Mouse (Mus musculus) midbrain, embryonic 14.5 days (tissue): ENCODE measurements at regions not wholly inside any gene's neighbourhood (a gene's known extent, or its start where the extent isn't known, plus 50 kb on each side); places are given as distances from the start of the nearest gene placed in this dataset.

Source experiments
- ATAC-seq: fragments of 200-750 bp; cut with Nextera tagmentation; 2 replicates; pipeline ENCODE4 v1.8.0; 2017; ENCODE audit warnings: moderate number of reproducible peaks, moderate library complexity; ENCODE audit not compliant: low FRiP score, low TSS enrichment
- DNase-seq: peaks from one replicate; pipeline ENCODE4 v3.0.0-alpha.2; 2015
- H3K27ac ChIP-seq: fragments of 300-500 bp; sonication (generic); replicated peaks from 2 replicates; pipeline ENCODE4 v1.5.1; 2014; ENCODE audit warnings: mild to moderate bottlenecking, low read depth, low read length, moderate library complexity
- H3K27me3 ChIP-seq: fragments of 300-500 bp; sonication (generic); 2 replicates; pipeline ENCODE4 v1.6.1; 2014; ENCODE audit warnings: low read length, control low read depth, mixed read lengths; ENCODE audit not compliant: control insufficient read depth, insufficient read depth
- H3K36me3 ChIP-seq: fragments of 300-500 bp; sonication (generic); 2 replicates; pipeline ENCODE4 v1.6.1; 2014; ENCODE audit warnings: low read length, control low read depth; ENCODE audit not compliant: control insufficient read depth, insufficient read depth
- H3K4me1 ChIP-seq: fragments of 300-500 bp; sonication (generic); 2 replicates; pipeline ENCODE4 v1.6.1; 2014; ENCODE audit warnings: mild to moderate bottlenecking, antibody characterized with exemption, low read length, control low read depth; ENCODE audit not compliant: control insufficient read depth, insufficient read depth
- H3K4me2 ChIP-seq: fragments of 300-500 bp; sonication (generic); 2 replicates; pipeline ENCODE4 v1.6.1; 2014; ENCODE audit warnings: mild to moderate bottlenecking, low read length, moderate library complexity
- H3K4me3 ChIP-seq: fragments of 300-500 bp; sonication (generic); replicated peaks from 2 replicates; pipeline ENCODE4 v1.5.1; 2014; ENCODE audit warnings: low read depth, low read length
- H3K9ac ChIP-seq: fragments of 300-500 bp; sonication (generic); replicated peaks from 2 replicates; pipeline ENCODE4 v1.6.1; 2014; ENCODE audit warnings: mild to moderate bottlenecking, low read length, moderate library complexity
- H3K9me3 ChIP-seq: fragments of 300-500 bp; sonication (generic); 2 replicates; pipeline ENCODE4 v1.6.1; 2016; ENCODE audit warnings: low read length, control low read depth, mixed read lengths; ENCODE audit not compliant: control insufficient read depth
- WGBS: fragments of 180-500 bp; shearing (Covaris S2); extraction: QIAGEN DNeasy Blood & Tissue Kit; methylation state at CpG from one replicate; pipeline ENCODE4 v1.1.7; 2014; 5-methylcytosine and 5-hydroxymethylcytosine counted together

DNA sequence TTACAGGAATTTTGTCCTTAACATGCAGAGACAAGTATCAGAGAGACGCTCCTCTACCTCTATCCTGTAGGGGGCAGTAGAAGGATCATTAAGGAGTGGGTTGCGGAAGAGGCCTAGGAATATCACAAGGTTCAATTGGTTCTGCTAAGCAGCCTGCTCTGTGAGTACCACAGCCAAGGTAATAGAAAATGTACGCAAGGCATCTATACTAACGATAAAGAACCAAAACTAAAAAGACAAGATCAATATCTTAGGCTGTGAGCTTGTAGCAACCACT, 469.1 kb downstream of the Plcl1 start:
- no peak overlapping the region for H3K4me2 ChIP-seq
- H3K9ac ChIP-seq = no peak overlapping the region
- 0 out of 2 replicates have a peak, but pooled peaks cover 2% of the 10 kb centered on the region for H3K9me3 ChIP-seq
- no peak overlapping the region for H3K4me3 ChIP-seq
- ATAC-seq (0 out of 2 replicates have a peak, but pooled peaks have one; percentile 25), DNase-seq (peak; percentile 70)
- no peaks in the 10 kb centered on the region for H3K36me3 ChIP-seq
- no peak overlapping the region for H3K27ac ChIP-seq
- peaks cover 3% of the 10 kb centered on the region; the same call in 1 of the 2 replicates for H3K27me3 ChIP-seq
- 67% methylated on average over 4 of the region's 4 CpGs for WGBS
- H3K4me1 ChIP-seq = no peaks in the 10 kb centered on the region

DNA sequence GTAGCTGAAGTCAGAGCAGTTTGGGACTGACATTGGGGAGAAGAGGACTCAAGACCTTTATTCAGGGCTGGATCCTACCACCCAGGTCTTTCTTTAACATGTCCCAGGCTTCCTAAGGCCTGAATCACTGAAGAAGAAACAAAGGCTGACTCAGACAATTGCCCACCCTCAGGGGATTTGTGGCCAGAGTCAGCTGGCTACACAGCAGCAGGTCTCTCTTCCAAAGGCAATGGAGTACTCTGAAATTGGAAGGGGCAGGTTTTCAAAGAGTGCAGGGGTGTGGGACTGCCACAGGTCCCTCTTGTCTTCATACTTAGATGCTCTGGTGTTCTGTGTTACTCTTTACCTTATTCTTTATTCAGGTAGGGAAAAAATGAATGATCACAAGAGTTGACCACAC, 478.9 kb downstream of the Plcl1 start:
- H3K9me3 ChIP-seq = 0 out of 2 replicates have a peak, but pooled peaks cover 7% of the 10 kb centered on the region
- H3K36me3 ChIP-seq = no peaks in the 10 kb centered on the region
- no peak for ATAC-seq
- H3K27me3 ChIP-seq = peaks cover 42% of the 10 kb centered on the region
- H3K4me2 ChIP-seq = no peak overlapping the region
- H3K4me3 ChIP-seq = no peak overlapping the region
- H3K9ac ChIP-seq = no peak overlapping the region
- H3K4me1 ChIP-seq = peaks cover 17% of the 10 kb centered on the region; the same call in 1 of the 2 replicates
- no peak for DNase-seq
- H3K27ac ChIP-seq = no peak overlapping the region

DNA sequence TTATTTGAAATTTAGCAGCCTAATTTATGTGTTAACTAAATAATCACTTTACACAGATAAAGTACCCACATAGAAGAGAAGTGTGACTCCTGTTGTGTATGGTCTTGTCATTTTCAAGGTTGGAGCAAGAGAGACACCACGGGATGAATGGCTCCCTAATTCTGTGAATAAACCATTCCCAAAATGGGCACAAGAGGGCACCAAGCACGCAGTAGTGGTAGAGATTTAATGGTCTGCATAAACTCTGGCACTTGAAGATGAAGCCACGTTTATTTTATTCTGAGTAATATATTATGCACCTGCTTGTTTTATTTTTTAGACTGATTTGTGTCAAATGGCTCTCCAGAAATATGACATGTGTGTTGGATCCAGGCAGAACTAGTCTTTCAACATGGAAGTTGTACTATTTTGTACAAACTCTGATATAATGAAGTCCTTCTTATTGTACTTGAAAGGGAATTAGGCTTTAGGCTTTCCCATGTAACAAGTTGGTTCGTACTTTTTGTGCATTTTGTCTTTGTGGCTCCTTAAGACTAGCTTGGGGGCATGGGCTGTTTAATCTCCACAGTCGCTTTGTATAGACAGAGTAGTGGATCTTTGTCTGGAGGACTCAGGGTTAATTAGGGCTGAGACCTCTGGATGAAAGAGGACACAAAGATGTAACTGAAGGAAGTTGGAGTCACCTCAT, 480.8 kb downstream of the Plcl1 start:
- 7% methylated on average over 5 of the region's 5 CpGs for WGBS
- peak; percentile 46; the same call in 1 of the 2 replicates for ATAC-seq
- no peak overlapping the region for H3K27ac ChIP-seq

DNA sequence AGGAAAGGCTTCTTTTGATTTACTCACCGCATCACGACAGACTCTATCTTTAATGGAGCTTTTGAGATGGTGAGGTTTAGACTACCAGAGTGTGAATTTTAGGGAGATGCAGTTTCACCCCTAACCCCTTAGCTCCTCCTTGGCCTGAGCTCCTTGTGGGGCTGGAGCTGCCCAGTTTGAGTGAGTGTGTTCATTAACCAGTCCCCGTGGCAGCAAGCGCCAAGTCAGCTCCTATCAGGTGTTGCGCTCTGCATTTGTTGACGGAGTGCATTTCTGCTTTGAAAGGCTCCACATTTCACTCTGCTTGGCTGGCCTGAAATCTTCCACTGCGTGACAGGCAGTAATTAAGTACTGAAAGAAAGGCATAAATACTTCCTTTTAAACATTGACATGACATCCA, 481.7 kb downstream of the Plcl1 start:
- no peak for DNase-seq
- Histone ChIP-seq H3K9ac (no peak overlapping the region), H3K27ac (no peak overlapping the region), H3K36me3 (no peaks in the 10 kb centered on the region), H3K27me3 (peaks cover 66% of the 10 kb centered on the region), H3K4me2 (no peak overlapping the region), H3K4me1 (peaks cover 17% of the 10 kb centered on the region; the same call in 1 of the 2 replicates), H3K9me3 (no peaks in the 10 kb centered on the region), H3K4me3 (no peak overlapping the region)
- 34% methylated on average over 7 of the region's 7 CpGs for WGBS
- no peak for ATAC-seq

More for the DNA sequence above, 480.8 kb downstream of the Plcl1 start:
- no peak overlapping the region for H3K4me3 ChIP-seq
- no peaks in the 10 kb centered on the region for H3K36me3 ChIP-seq
- no peak overlapping the region for H3K4me2 ChIP-seq
- no peaks in the 10 kb centered on the region for H3K9me3 ChIP-seq
- peaks cover 17% of the 10 kb centered on the region; the same call in 1 of the 2 replicates for H3K4me1 ChIP-seq
- H3K9ac ChIP-seq = no peak overlapping the region
- peak; percentile 91 for DNase-seq
- peaks cover 60% of the 10 kb centered on the region for H3K27me3 ChIP-seq

DNA sequence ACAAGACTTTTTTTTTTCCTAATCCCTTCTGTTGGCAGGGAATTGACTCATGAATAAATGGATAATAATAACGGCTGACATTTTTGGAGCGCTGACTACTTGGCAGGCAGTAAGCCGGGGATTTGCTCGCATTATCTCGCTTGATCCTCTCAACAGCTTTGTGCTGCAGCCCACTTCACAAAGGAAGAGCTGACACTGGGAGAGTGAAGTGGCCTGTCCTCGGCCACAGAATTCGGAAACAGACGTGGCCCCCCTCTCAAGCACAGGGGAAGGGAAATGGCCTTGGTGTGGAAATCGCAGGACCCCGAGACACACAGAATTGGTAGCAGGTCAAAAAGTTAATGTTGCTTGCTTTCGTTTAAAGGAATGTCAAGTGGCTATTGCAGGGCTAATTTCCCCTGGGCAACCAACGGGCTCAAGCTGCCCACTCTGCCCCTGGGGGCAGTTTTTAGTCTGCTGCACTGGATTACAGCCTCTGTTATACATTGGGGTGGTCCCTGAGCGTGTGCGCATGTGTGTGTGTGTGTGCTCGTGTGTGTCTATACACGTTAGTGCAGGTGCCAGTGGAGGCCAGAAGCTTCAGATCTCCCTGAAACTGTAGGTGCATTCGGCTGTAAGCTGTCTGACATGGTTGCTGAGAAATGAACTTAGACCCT, 483.1 kb downstream of the Plcl1 start:
- Histone ChIP-seq H3K27me3 (peaks cover 71% of the 10 kb centered on the region), H3K9me3 (no peaks in the 10 kb centered on the region), H3K4me1 (peaks cover 17% of the 10 kb centered on the region; the same call in 1 of the 2 replicates), H3K9ac (0 out of 2 replicates have a peak overlapping the region, but pooled peaks have one; percentile 16), H3K27ac (no peak overlapping the region), H3K4me2 (peak overlapping the region; percentile 35), H3K36me3 (no peaks in the 10 kb centered on the region), H3K4me3 (no peak overlapping the region)
- 10% methylated on average over 17 of the region's 17 CpGs for WGBS
- ATAC-seq (peak; percentile 76), DNase-seq (peak; percentile 82)

DNA sequence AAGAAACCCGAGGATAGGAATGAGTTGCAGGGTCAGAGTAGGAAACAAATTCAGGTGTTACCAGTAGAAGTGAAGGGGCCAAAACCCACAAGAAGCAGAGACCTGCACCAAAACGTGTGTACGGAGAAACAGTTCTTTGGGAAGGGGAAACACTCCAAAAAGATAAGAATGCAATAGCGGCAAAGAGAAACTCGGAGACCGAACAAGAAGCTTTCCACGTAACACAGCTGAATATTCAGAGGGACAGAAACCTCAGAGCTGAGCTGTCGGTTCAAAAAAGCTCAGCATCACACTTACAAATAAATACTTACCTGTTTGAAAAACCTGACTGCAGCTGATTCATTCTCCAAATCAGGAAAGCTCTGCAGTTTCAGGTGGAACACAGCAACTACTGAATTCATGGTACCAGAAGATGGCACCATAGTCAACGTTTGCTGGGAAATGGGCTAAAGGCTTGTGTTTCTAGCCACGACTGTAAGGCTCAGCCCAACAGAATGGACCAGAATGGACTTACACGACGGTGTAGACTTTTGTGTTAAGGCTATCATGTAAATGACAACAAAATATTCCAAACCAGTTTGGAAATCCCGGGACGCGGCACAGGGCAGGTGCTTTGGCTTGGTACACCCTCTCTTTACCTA, 484.9 kb downstream of the Plcl1 start:
- Histone ChIP-seq H3K9me3 (no peaks in the 10 kb centered on the region), H3K4me1 (peaks cover 17% of the 10 kb centered on the region; the same call in 1 of the 2 replicates), H3K4me2 (no peak overlapping the region), H3K9ac (no peak overlapping the region), H3K4me3 (no peak overlapping the region), H3K36me3 (no peaks in the 10 kb centered on the region), H3K27me3 (peaks cover 64% of the 10 kb centered on the region), H3K27ac (no peak overlapping the region)
- DNase-seq (peak; percentile 88), ATAC-seq (peak; percentile 51; the same call in 1 of the 2 replicates)
- 58% methylated on average over 15 of the region's 15 CpGs for WGBS

DNA sequence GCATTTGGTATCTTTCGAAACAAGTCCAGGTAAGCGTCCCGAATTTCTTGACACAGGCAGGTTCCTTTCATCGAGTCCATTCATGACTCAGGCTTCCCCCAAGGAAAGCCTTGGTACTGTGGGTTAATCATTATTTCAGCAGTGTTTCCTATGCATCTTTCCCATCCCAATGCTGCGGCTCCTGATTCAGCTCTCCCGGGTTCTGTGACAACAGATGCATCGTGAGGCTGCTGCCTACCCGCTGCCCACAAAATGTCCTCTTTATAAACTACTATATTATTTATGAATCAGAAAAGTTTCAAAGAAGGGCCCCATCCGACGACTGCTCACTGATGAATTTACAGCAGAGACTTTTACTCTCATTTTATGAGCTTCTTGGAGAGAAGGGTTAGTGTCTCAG, 486.2 kb downstream of the Plcl1 start:
- 85% methylated on average over 10 of the region's 10 CpGs for WGBS
- no peaks in the 10 kb centered on the region for H3K9me3 ChIP-seq
- no peak overlapping the region for H3K9ac ChIP-seq
- DNase-seq = no peak
- H3K27me3 ChIP-seq = peaks cover 69% of the 10 kb centered on the region
- H3K36me3 ChIP-seq = no peaks in the 10 kb centered on the region
- no peak overlapping the region for H3K4me3 ChIP-seq
- H3K4me1 ChIP-seq = peaks cover 17% of the 10 kb centered on the region; the same call in 1 of the 2 replicates
- ATAC-seq = no peak
- H3K27ac ChIP-seq = no peak overlapping the region
- H3K4me2 ChIP-seq = no peak overlapping the region

DNA sequence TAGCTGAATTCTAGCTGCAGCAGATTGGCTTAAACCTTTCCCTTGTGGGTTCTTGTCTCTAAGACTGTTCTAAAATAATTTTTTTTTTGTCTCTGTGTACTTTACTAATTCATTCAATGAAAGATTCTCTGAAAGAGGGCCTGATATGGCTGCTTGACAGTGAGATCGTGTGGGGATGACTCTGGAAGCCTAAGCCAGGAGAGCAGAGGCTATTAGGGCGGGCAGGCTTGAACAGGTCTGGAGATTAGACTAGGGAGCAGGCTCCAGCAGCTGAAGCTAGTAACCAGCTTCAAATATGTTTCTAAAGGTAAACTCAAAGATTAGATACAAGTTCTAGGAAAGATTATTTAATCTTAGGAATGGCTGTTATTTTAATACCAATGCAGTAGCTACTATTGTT, 491.9 kb downstream of the Plcl1 start:
- H3K27me3 ChIP-seq = peaks cover 42% of the 10 kb centered on the region
- ATAC-seq = no peak
- no peaks in the 10 kb centered on the region for H3K36me3 ChIP-seq
- whole genome bisulfite sequencing = 55% methylated on average over 2 of the region's 2 CpGs
- H3K4me2 ChIP-seq = no peak overlapping the region
- no peak overlapping the region for H3K27ac ChIP-seq
- H3K9me3 ChIP-seq = no peaks in the 10 kb centered on the region
- H3K4me3 ChIP-seq = no peak overlapping the region
- no peak for DNase-seq
- H3K9ac ChIP-seq = no peak overlapping the region
- H3K4me1 ChIP-seq = no peaks in the 10 kb centered on the region
